Mouse (Mus musculus): ENCODE measurements around the gene Sergef.

GRCm38 (mm10) chr7:46582750-46583149 is 56.9 kb downstream of the Sergef start:
- no peak for TF ChIP-seq CTCF (IDR thresholded peaks at IDR 0.05; ENCODE audit: extremely low read depth, insufficient read length, insufficient replicate concordance, low read depth, low read length)
- TF ChIP-seq POLR2A (IDR thresholded peaks at IDR 0.05; ENCODE audit: low read depth, low read length) = no peak

Data from small intestine, adult 2 months (tissue).